Mouse (Mus musculus): ENCODE results near the gene Cdyl2. TPM values are rescaled to one million over a fixed set of nuclear protein-coding genes. Genes with fewer than 3 reads are reported as not detected.

Gene Cdyl2
- total and polyA plus RNA-seq, 3 experiments, result not detected

- DNase-seq (ENCODE audit: low spot score) (no peak), ATAC-seq (ENCODE audit: extremely low read depth, insufficient number of reproducible peaks, low FRiP score, poor library complexity, severe bottlenecking) (no peak)
- Histone ChIP-seq H3K4me3 (ENCODE audit: low read depth, low read length) (no peak overlapping the region), H3K4me1 (ENCODE audit: insufficient read depth, low read depth, low read length) (no peaks in the 10 kb centered on the region), H3K9me3 (replicated peaks) (peaks cover 89% of the 10 kb centered on the region), H3K36me3 (replicated peaks) (no peaks in the 10 kb centered on the region), H3K27me3 (ENCODE audit: insufficient read depth, low read length) (no peaks in the 10 kb centered on the region)
- TF ChIP-seq POLR2AphosphoS5 (IDR thresholded peaks at IDR 0.05; ENCODE audit: insufficient replicate concordance, low read depth, low read length) (no peak), GATA1 (IDR thresholded peaks at IDR 0.05; ENCODE audit: borderline replicate concordance, low read length) (no peak), CTCF (IDR thresholded peaks at IDR 0.05; ENCODE audit: low read depth, low read length) (no peak), GATA2 (IDR thresholded peaks at IDR 0.05; ENCODE audit: borderline replicate concordance, low read depth, low read length) (no peak), TAL1 (conservative IDR thresholded peaks at IDR 0.05; ENCODE audit: low read depth, low read length) (no peak)
Measured at GRCm38 (mm10) chr8:116576732-116577131, 156.1 kb downstream of the Cdyl2 start.

DNA sequence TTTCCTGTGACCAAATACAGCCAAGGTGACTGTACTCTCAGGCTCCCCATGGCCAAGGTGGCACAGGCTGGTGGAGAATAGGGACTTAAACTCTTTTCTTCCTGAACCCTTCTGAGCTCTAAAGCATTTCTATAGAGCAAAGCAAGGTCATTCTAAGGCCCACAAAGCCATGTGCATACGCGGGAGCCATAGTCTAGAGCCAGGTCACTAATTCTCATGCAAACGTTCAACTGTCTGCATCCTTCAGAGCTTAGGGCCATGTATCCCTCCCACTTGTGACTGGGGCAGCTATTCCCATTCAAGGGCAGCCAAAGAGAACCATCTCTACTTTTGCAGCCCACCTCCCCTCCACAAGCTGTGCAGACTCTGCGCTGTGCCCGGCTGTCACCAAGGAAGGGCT, 159.7 kb downstream of the Cdyl2 start:
- H3K27me3 ChIP-seq (ENCODE audit: insufficient read depth, low read length), result no peaks in the 10 kb centered on the region
- DNase-seq (ENCODE audit: low spot score), result no peak
- H3K4me1 ChIP-seq (ENCODE audit: insufficient read depth, low read depth, low read length), result no peaks in the 10 kb centered on the region
- ATAC-seq (ENCODE audit: extremely low read depth, insufficient number of reproducible peaks, low FRiP score, poor library complexity, severe bottlenecking), result no peak
- no peak overlapping the region for H3K4me3 ChIP-seq (ENCODE audit: low read depth, low read length)
- no peaks in the 10 kb centered on the region for H3K36me3 ChIP-seq (replicated peaks)
- H3K9me3 ChIP-seq (replicated peaks), result peaks cover 77% of the 10 kb centered on the region
- no peak for TF ChIP-seq CTCF (IDR thresholded peaks at IDR 0.05; ENCODE audit: low read depth, low read length)
- TF ChIP-seq TAL1 (conservative IDR thresholded peaks at IDR 0.05; ENCODE audit: low read depth, low read length), result no peak
- TF ChIP-seq GATA1 (IDR thresholded peaks at IDR 0.05; ENCODE audit: borderline replicate concordance, low read length), result no peak
- TF ChIP-seq GATA2 (IDR thresholded peaks at IDR 0.05; ENCODE audit: borderline replicate concordance, low read depth, low read length), result no peak
- TF ChIP-seq POLR2AphosphoS5 (IDR thresholded peaks at IDR 0.05; ENCODE audit: insufficient replicate concordance, low read depth, low read length), result no peak

DNA sequence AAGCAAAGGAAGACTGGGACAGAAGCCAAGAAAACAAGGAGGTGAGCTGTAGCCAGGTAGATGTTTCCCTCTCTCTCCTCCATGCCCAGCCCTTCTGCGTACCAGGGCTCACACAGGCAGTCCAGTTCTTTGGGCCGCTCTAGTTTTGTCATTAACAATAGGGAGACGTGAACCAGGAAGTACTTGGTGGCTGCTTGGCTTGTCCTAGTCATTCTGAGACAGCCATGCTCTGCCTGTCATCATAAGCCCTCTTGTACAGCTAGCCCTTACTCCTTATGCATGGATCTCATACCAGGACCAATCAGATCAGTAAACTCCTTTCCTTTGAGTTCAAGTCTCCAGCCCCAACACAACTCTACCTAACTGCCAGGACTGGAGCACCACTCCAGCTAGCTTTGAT, 180.0 kb downstream of the Cdyl2 start:
- Histone ChIP-seq H3K9me3 (replicated peaks) (peaks cover 42% of the 10 kb centered on the region), H3K36me3 (replicated peaks) (no peaks in the 10 kb centered on the region), H3K4me1 (ENCODE audit: insufficient read depth, low read depth, low read length) (no peaks in the 10 kb centered on the region), H3K4me3 (ENCODE audit: low read depth, low read length) (no peak overlapping the region), H3K27me3 (ENCODE audit: insufficient read depth, low read length) (no peaks in the 10 kb centered on the region)
- DNase-seq (ENCODE audit: low spot score), result no peak
- no peak for ATAC-seq (ENCODE audit: extremely low read depth, insufficient number of reproducible peaks, low FRiP score, poor library complexity, severe bottlenecking)
- TF ChIP-seq GATA2 (IDR thresholded peaks at IDR 0.05; ENCODE audit: borderline replicate concordance, low read depth, low read length) (no peak), POLR2AphosphoS5 (IDR thresholded peaks at IDR 0.05; ENCODE audit: insufficient replicate concordance, low read depth, low read length) (no peak), CTCF (IDR thresholded peaks at IDR 0.05; ENCODE audit: low read depth, low read length) (no peak), TAL1 (conservative IDR thresholded peaks at IDR 0.05; ENCODE audit: low read depth, low read length) (no peak), GATA1 (IDR thresholded peaks at IDR 0.05; ENCODE audit: borderline replicate concordance, low read length) (no peak)

GRCm38 (mm10) chr8:116552255-116552654, 180.5 kb downstream of the Cdyl2 start:
- ATAC-seq (ENCODE audit: extremely low read depth, insufficient number of reproducible peaks, low FRiP score, poor library complexity, severe bottlenecking), result no peak
- Histone ChIP-seq H3K36me3 (replicated peaks) (no peaks in the 10 kb centered on the region), H3K27me3 (ENCODE audit: insufficient read depth, low read length) (no peaks in the 10 kb centered on the region), H3K4me3 (ENCODE audit: low read depth, low read length) (no peak overlapping the region), H3K9me3 (replicated peaks) (peaks cover 39% of the 10 kb centered on the region), H3K4me1 (ENCODE audit: insufficient read depth, low read depth, low read length) (no peaks in the 10 kb centered on the region)
- TF ChIP-seq GATA1 (IDR thresholded peaks at IDR 0.05; ENCODE audit: borderline replicate concordance, low read length), result no peak
- DNase-seq (ENCODE audit: low spot score), result no peak

DNA sequence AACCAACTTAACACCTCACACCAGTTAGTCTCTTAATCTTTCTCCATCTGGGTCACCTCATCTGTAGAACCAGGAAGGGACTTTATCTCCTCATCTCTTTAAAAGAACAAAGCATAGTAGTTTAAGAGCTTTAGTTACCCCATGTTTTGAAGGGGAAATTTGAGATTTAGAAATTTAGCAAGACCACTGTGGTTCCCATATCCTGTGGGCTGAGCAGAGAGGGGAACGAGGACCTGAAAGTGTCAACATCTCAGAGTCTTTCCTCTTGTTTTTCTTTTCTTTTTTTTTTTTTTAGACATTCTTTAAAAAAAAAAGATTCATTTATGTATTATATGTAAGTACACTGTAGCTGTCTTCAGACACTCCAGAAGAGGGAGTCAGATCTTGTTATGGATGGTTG, 189.4 kb downstream of the Cdyl2 start:
- H3K27me3 ChIP-seq (ENCODE audit: insufficient read depth, low read length), result no peaks in the 10 kb centered on the region
- no peak for DNase-seq (ENCODE audit: low spot score)
- H3K9me3 ChIP-seq (replicated peaks), result peaks cover 74% of the 10 kb centered on the region
- no peak for TF ChIP-seq GATA2 (IDR thresholded peaks at IDR 0.05; ENCODE audit: borderline replicate concordance, low read depth, low read length)
- no peak for ATAC-seq (ENCODE audit: extremely low read depth, insufficient number of reproducible peaks, low FRiP score, poor library complexity, severe bottlenecking)
- H3K36me3 ChIP-seq (replicated peaks), result no peaks in the 10 kb centered on the region
- H3K4me1 ChIP-seq (ENCODE audit: insufficient read depth, low read depth, low read length), result no peaks in the 10 kb centered on the region
- H3K4me3 ChIP-seq (ENCODE audit: low read depth, low read length), result no peak overlapping the region

- no peaks in the 10 kb centered on the region for H3K27me3 ChIP-seq (ENCODE audit: insufficient read depth, low read length)
- no peak for TF ChIP-seq TAL1 (conservative IDR thresholded peaks at IDR 0.05; ENCODE audit: low read depth, low read length)
- no peak for TF ChIP-seq GATA2 (IDR thresholded peaks at IDR 0.05; ENCODE audit: borderline replicate concordance, low read depth, low read length)
- TF ChIP-seq POLR2AphosphoS5 (IDR thresholded peaks at IDR 0.05; ENCODE audit: insufficient replicate concordance, low read depth, low read length), result no peak
- TF ChIP-seq GATA1 (IDR thresholded peaks at IDR 0.05; ENCODE audit: borderline replicate concordance, low read length), result no peak
- no peak for TF ChIP-seq CTCF (IDR thresholded peaks at IDR 0.05; ENCODE audit: low read depth, low read length)
- ATAC-seq (ENCODE audit: extremely low read depth, insufficient number of reproducible peaks, low FRiP score, poor library complexity, severe bottlenecking), result no peak
- no peaks in the 10 kb centered on the region for H3K4me1 ChIP-seq (ENCODE audit: insufficient read depth, low read depth, low read length)
- no peak overlapping the region for H3K4me3 ChIP-seq (ENCODE audit: low read depth, low read length)
- H3K36me3 ChIP-seq (replicated peaks), result no peaks in the 10 kb centered on the region
- H3K9me3 ChIP-seq (replicated peaks), result peaks cover 75% of the 10 kb centered on the region
- no peak for DNase-seq (ENCODE audit: low spot score)
Measured at GRCm38 (mm10) chr8:116542842-116543241, 189.9 kb downstream of the Cdyl2 start.

DNA sequence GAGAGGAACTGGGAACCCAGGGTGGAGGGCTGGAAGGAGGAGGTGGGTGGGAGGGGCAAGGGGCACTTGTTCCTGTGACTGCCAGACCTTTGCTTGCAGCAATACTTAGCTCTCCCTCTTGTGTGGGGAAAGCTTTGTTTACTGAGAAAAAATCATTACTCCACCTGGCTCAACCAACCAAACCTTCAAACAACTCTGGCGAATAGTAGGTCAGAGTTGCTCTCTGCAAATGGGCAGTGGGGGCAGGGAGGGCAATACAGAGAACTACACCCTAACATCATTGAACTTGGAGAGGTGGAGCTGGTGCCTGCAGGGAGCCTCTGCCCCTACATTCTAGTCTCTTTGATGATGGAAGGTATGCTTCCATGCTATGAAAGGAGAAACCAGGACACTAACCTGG, 192.7 kb downstream of the Cdyl2 start:
- no peaks in the 10 kb centered on the region for H3K4me1 ChIP-seq (ENCODE audit: insufficient read depth, low read depth, low read length)
- H3K27me3 ChIP-seq (ENCODE audit: insufficient read depth, low read length), result no peaks in the 10 kb centered on the region
- TF ChIP-seq TAL1 (conservative IDR thresholded peaks at IDR 0.05; ENCODE audit: low read depth, low read length) (no peak), POLR2AphosphoS5 (IDR thresholded peaks at IDR 0.05; ENCODE audit: insufficient replicate concordance, low read depth, low read length) (no peak), GATA2 (IDR thresholded peaks at IDR 0.05; ENCODE audit: borderline replicate concordance, low read depth, low read length) (no peak), CTCF (IDR thresholded peaks at IDR 0.05; ENCODE audit: low read depth, low read length) (no peak), GATA1 (IDR thresholded peaks at IDR 0.05; ENCODE audit: borderline replicate concordance, low read length) (no peak)
- no peak for DNase-seq (ENCODE audit: low spot score)
- H3K4me3 ChIP-seq (ENCODE audit: low read depth, low read length), result no peak overlapping the region
- H3K36me3 ChIP-seq (replicated peaks), result no peaks in the 10 kb centered on the region
- H3K9me3 ChIP-seq (replicated peaks), result peaks cover 79% of the 10 kb centered on the region
- ATAC-seq (ENCODE audit: extremely low read depth, insufficient number of reproducible peaks, low FRiP score, poor library complexity, severe bottlenecking), result no peak
